Mouse (Mus musculus): ENCODE data around the gene Retnlb. TPM values are rescaled to one million over a fixed set of nuclear protein-coding genes. Genes with fewer than 3 reads are reported as not detected.
"Not testable (repeated sequence)": the region's sequence is repeated elsewhere in the genome, so short reads cannot be mapped to it uniquely, and the experiment has no call there.

Retnlb gene
- total RNA-seq (2021): not detected
- long read RNA-seq, experiment 1: 0 reads
- long read RNA-seq, experiment 2: 0 reads

- DNase-seq (ENCODE audit: low spot score in 2 of 2): no peak
Measured at GRCm38 (mm10) chr16:48816695-48817094, at the start of gene Retnlb. TSS of gene Retnlb (plus strand) at chr16:48816856.

- no peak for DNase-seq (ENCODE audit: low spot score in 2 of 2)
Measured at GRCm38 (mm10) chr16:48769183-48769582, 47.5 kb upstream of the Retnlb start.

- DNase-seq (ENCODE audit: low spot score in 2 of 2): no peak
Measured at GRCm38 (mm10) chr16:48771971-48772445, 44.6 kb upstream of the Retnlb start, which contains the start of gene Trat1. TSS of gene Trat1 (minus strand) at chr16:48772021.

- no peak for DNase-seq (ENCODE audit: low spot score in 2 of 2)
Measured at GRCm38 (mm10) chr16:48777254-48777653, 39.4 kb upstream of the Retnlb start.

- DNase-seq (ENCODE audit: low spot score in 2 of 2): no peak
Measured at GRCm38 (mm10) chr16:48786258-48786657, 30.4 kb upstream of the Retnlb start.

GRCm38 (mm10) chr16:48788704-48789185, 27.9 kb upstream of the Retnlb start:
- DNase-seq (ENCODE audit: low spot score in 2 of 2): no peak

GRCm38 (mm10) chr16:48798285-48798684, 18.4 kb upstream of the Retnlb start:
- no peak for DNase-seq (ENCODE audit: low spot score in 2 of 2)

- no peak for DNase-seq (ENCODE audit: low spot score in 2 of 2)
Measured at GRCm38 (mm10) chr16:48799470-48799869, 17.2 kb upstream of the Retnlb start.

- no peak for DNase-seq (ENCODE audit: low spot score in 2 of 2)
Measured at GRCm38 (mm10) chr16:48800906-48801305, 15.8 kb upstream of the Retnlb start.

GRCm38 (mm10) chr16:48805412-48805811, 11.2 kb upstream of the Retnlb start:
- DNase-seq (ENCODE audit: low spot score in 2 of 2): no peak

- DNase-seq (ENCODE audit: low spot score in 2 of 2): no peak
Measured at GRCm38 (mm10) chr16:48806521-48806920, 10.1 kb upstream of the Retnlb start.

- no peak for DNase-seq (ENCODE audit: low spot score in 2 of 2)
Measured at GRCm38 (mm10) chr16:48809374-48809773, 7.3 kb upstream of the Retnlb start.

- DNase-seq (ENCODE audit: low spot score in 2 of 2): no peak
Measured at GRCm38 (mm10) chr16:48811881-48812436, 4.7 kb upstream of the Retnlb start.

- DNase-seq (ENCODE audit: low spot score in 2 of 2): no peak
Measured at GRCm38 (mm10) chr16:48818524-48818923, 1.9 kb downstream of the Retnlb start.

- DNase-seq (ENCODE audit: low spot score in 2 of 2): no peak
Measured at GRCm38 (mm10) chr16:48826474-48826873, 9.8 kb downstream of the Retnlb start.

GRCm38 (mm10) chr16:48827625-48828024, 11.0 kb downstream of the Retnlb start:
- no peak for DNase-seq (ENCODE audit: low spot score in 2 of 2)

- DNase-seq (ENCODE audit: low spot score in 2 of 2): no peak
Measured at GRCm38 (mm10) chr16:48829060-48829459, 12.4 kb downstream of the Retnlb start.

- DNase-seq (ENCODE audit: low spot score in 2 of 2): no peak
Measured at GRCm38 (mm10) chr16:48832055-48832454, 15.4 kb downstream of the Retnlb start.

GRCm38 (mm10) chr16:48833626-48834025, 17.0 kb downstream of the Retnlb start:
- DNase-seq (ENCODE audit: low spot score in 2 of 2): not testable (repeated sequence)

GRCm38 (mm10) chr16:48842266-48842665, 25.6 kb downstream of the Retnlb start, which contains the start of gene Retnla:
TSS of gene Retnla (plus strand) at chr16:48842551.
- DNase-seq (ENCODE audit: low spot score in 2 of 2): no peak

GRCm38 (mm10) chr16:48843671-48844386, 27.2 kb downstream of the Retnlb start:
- DNase-seq (ENCODE audit: low spot score in 2 of 2): peak; percentile 2 to 7

- not testable (repeated sequence) for DNase-seq (ENCODE audit: low spot score in 2 of 2)
Measured at GRCm38 (mm10) chr16:48865004-48865403, 48.3 kb downstream of the Retnlb start.
